Mouse (Mus musculus) embryonic facial prominence, embryonic 11.5 days (tissue): ENCODE results near the gene Grifin. TPM values are rescaled to one million over a fixed set of nuclear protein-coding genes. Genes with fewer than 3 reads are reported as not detected.

Experiments used
- ATAC-seq: fragments of 200-750 bp; cut with Nextera tagmentation; replicated peaks from 2 replicates; pipeline ENCODE4 v1.8.0; 2017; ENCODE audit warnings: low read depth; ENCODE audit not compliant: insufficient number of reproducible peaks, low FRiP score, low TSS enrichment
- DNase-seq: peaks from one replicate; pipeline ENCODE4 v3.0.0-alpha.2; 2015; ENCODE audit warnings: low spot score
- H3K27ac ChIP-seq: fragments of 300-500 bp; sonication (generic); replicated peaks from 2 replicates; pipeline ENCODE4 v1.5.1; 2014; ENCODE audit warnings: mild to moderate bottlenecking, low read depth, low read length, control low read depth
- H3K27me3 ChIP-seq: fragments of 300-500 bp; sonication (generic); 2 replicates; pipeline ENCODE4 v1.6.1; 2014; ENCODE audit warnings: mild to moderate bottlenecking, low read length, moderate library complexity, mixed read lengths; ENCODE audit not compliant: control insufficient read depth, insufficient read depth
- H3K36me3 ChIP-seq: fragments of 300-500 bp; sonication (generic); replicated peaks from 2 replicates; pipeline ENCODE4 v1.6.1; 2014; ENCODE audit warnings: low read depth, mild to moderate bottlenecking, low read length, moderate library complexity, mixed read lengths; ENCODE audit not compliant: control insufficient read depth, insufficient read depth
- H3K4me1 ChIP-seq: fragments of 300-500 bp; sonication (generic); 2 replicates; pipeline ENCODE4 v1.6.1; 2014; ENCODE audit warnings: low read length, mixed read lengths; ENCODE audit not compliant: control insufficient read depth, insufficient read depth
- H3K4me2 ChIP-seq: fragments of 300-500 bp; sonication (generic); 2 replicates; pipeline ENCODE4 v1.6.1; 2014; ENCODE audit warnings: low read depth, mild to moderate bottlenecking, control low read depth, low read length, moderate library complexity
- H3K4me3 ChIP-seq: fragments of 300-500 bp; sonication (generic); 2 replicates; pipeline ENCODE4 v1.5.1; 2014; ENCODE audit warnings: low read depth, low read length, control low read depth
- H3K9ac ChIP-seq: fragments of 300-500 bp; sonication (generic); replicated peaks from 2 replicates; pipeline ENCODE4 v1.6.1; 2014; ENCODE audit warnings: mild to moderate bottlenecking, control low read depth, low read length
- H3K9me3 ChIP-seq: fragments of 300-500 bp; sonication (generic); replicated peaks from 2 replicates; pipeline ENCODE4 v1.6.1; 2016; ENCODE audit warnings: mild to moderate bottlenecking, low read length, inconsistent platforms, mixed read lengths; ENCODE audit not compliant: control insufficient read depth
- WGBS: fragments of 180-500 bp; shearing (Covaris S2); extraction: QIAGEN DNeasy Blood & Tissue Kit; methylation state at CpG from one replicate; pipeline ENCODE4 v1.1.7; 2014; 5-methylcytosine and 5-hydroxymethylcytosine counted together
- polyA plus RNA-seq: library from polyadenylated mRNA; unstranded; fragments of >200 nt; fragmentation: Nextera tagmentation; extraction: Ambion mirVana; gene quantifications from 2 replicates; pipeline ENCODE4 v1.2.1, GENCODE M21; 2014

Gene Grifin
- 0.36 and 0.63 TPM in 2 replicates for polyA plus RNA-seq

- no peaks in the 10 kb centered on the region for H3K27me3 ChIP-seq
- H3K9me3 ChIP-seq, result no peaks in the 10 kb centered on the region
- no peak within 1 kb of the TSS for H3K4me3 ChIP-seq
- H3K4me1 ChIP-seq, result no peaks in the 10 kb centered on the region; the same call in 1 of the 2 replicates
- 76% methylated on average over 4 of the region's 4 CpGs for WGBS
- ATAC-seq, result no peak
- H3K36me3 ChIP-seq, result no peaks in the 10 kb centered on the region
- H3K9ac ChIP-seq, result no peak within 1 kb of the TSS
- DNase-seq, result no peak
- H3K27ac ChIP-seq, result no peak within 1 kb of the TSS
- H3K4me2 ChIP-seq, result no peak within 1 kb of the TSS
Observed at GRCm38 (mm10) chr5:140564896-140565295, at the start of gene Grifin. TSS of gene Grifin (minus strand) at chr5:140565071.

GRCm38 (mm10) chr5:140614141-140614540 is 49.3 kb upstream of the Grifin start:
- no peak for ATAC-seq
- Histone ChIP-seq H3K27ac (no peak overlapping the region), H3K36me3 (no peaks in the 10 kb centered on the region), H3K9ac (no peak overlapping the region), H3K9me3 (no peaks in the 10 kb centered on the region), H3K27me3 (peaks cover 31% of the 10 kb centered on the region), H3K4me3 (no peak overlapping the region), H3K4me2 (no peak overlapping the region), H3K4me1 (peaks cover 11% of the 10 kb centered on the region)
- no peak for DNase-seq
- 94% methylated on average over 10 of the region's 10 CpGs for WGBS

- H3K27ac ChIP-seq, result no peak overlapping the region; the same call in 1 of the 2 replicates
- no peak for DNase-seq
- peak overlapping the region; percentile 58; the same call in 1 of the 2 replicates for H3K4me2 ChIP-seq
- no peaks in the 10 kb centered on the region for H3K9me3 ChIP-seq
- H3K36me3 ChIP-seq, result no peaks in the 10 kb centered on the region
- H3K27me3 ChIP-seq, result peaks cover 45% of the 10 kb centered on the region
- H3K4me1 ChIP-seq, result peaks cover 18% of the 10 kb centered on the region
- H3K9ac ChIP-seq, result no peak overlapping the region
- H3K4me3 ChIP-seq, result 0 out of 2 replicates have a peak overlapping the region, but pooled peaks have one; percentile 0
- WGBS, result 39% methylated on average over 18 of the region's 18 CpGs
- ATAC-seq, result no peak
Observed at GRCm38 (mm10) chr5:140612191-140612590, 47.3 kb upstream of the Grifin start.

- Histone ChIP-seq H3K27ac (peak overlapping the region; percentile 72), H3K36me3 (no peaks in the 10 kb centered on the region), H3K4me2 (peak overlapping the region; percentile 58), H3K9ac (peak overlapping the region; percentile 60; the same call in 1 of the 2 replicates), H3K9me3 (no peaks in the 10 kb centered on the region), H3K4me3 (peak overlapping the region; percentile 0), H3K4me1 (peaks cover 21% of the 10 kb centered on the region), H3K27me3 (peaks cover 50% of the 10 kb centered on the region)
- 4% methylated on average over 15 of the region's 15 CpGs for WGBS
- DNase-seq (peak; percentile 56), ATAC-seq (no peak)
Observed at GRCm38 (mm10) chr5:140611611-140612185, 46.8 kb upstream of the Grifin start.

GRCm38 (mm10) chr5:140611021-140611583 is 46.2 kb upstream of the Grifin start:
- peak overlapping the region; percentile 58 for H3K4me2 ChIP-seq
- no peaks in the 10 kb centered on the region for H3K36me3 ChIP-seq
- H3K27me3 ChIP-seq, result peaks cover 56% of the 10 kb centered on the region
- peak overlapping the region; percentile 57 for H3K4me3 ChIP-seq
- H3K9ac ChIP-seq, result peak overlapping the region; percentile 60
- ATAC-seq (peak; percentile 42), DNase-seq (peak; percentile 71)
- peaks cover 25% of the 10 kb centered on the region for H3K4me1 ChIP-seq
- peak overlapping the region; percentile 72 for H3K27ac ChIP-seq
- 4% methylated on average over 20 of the region's 21 CpGs for WGBS
- H3K9me3 ChIP-seq, result no peaks in the 10 kb centered on the region

GRCm38 (mm10) chr5:140610273-140611011 is 45.6 kb upstream of the Grifin start:
- H3K9ac ChIP-seq, result peak overlapping the region; percentile 60
- H3K4me1 ChIP-seq, result peaks cover 25% of the 10 kb centered on the region
- H3K36me3 ChIP-seq, result no peaks in the 10 kb centered on the region
- DNase-seq (peak; percentile 56), ATAC-seq (0 out of 2 replicates have a peak, but pooled peaks have one; percentile 6)
- peaks cover 62% of the 10 kb centered on the region for H3K27me3 ChIP-seq
- no peaks in the 10 kb centered on the region for H3K9me3 ChIP-seq
- peak overlapping the region; percentile 72 for H3K27ac ChIP-seq
- peak overlapping the region; percentile 58 for H3K4me2 ChIP-seq
- H3K4me3 ChIP-seq, result peak overlapping the region; percentile 57
- WGBS, result 1% methylated on average over 30 of the region's 30 CpGs

- peak overlapping the region; percentile 57 for H3K4me3 ChIP-seq
- peaks cover 25% of the 10 kb centered on the region for H3K4me1 ChIP-seq
- peaks cover 68% of the 10 kb centered on the region for H3K27me3 ChIP-seq
- H3K27ac ChIP-seq, result peak overlapping the region; percentile 72
- no peaks in the 10 kb centered on the region for H3K9me3 ChIP-seq
- H3K4me2 ChIP-seq, result peak overlapping the region; percentile 82
- no peak for DNase-seq
- peak overlapping the region; percentile 60 for H3K9ac ChIP-seq
- WGBS, result 12% methylated on average over 13 of the region's 13 CpGs
- ATAC-seq, result no peak
- H3K36me3 ChIP-seq, result no peaks in the 10 kb centered on the region
Observed at GRCm38 (mm10) chr5:140609511-140610272, 44.8 kb upstream of the Grifin start.
